Comparison of ENCODE assay signal across 38 mouse cellular contexts in the genomic region with DNA sequence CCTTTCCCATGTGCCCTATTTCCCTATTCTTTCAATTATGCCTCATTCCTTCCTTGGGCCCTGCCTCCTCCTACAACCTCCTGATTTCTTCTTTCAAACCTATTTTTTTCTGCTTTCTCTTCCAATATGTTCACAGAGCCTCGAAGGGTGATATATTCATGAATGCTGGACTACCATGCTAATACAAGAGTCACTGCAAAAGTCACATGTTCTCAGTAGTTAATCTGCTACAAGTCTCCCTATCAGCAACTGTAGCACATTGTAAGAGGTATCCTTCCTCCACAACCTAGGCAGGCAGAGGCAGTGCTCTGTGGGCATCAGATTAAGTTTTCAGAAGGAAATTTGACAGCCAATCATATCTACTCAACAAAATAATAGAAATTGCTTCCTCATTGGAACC. TPM values are rescaled to one million over a fixed set of nuclear protein-coding genes. Genes with fewer than 3 reads are reported as not detected.
"Had no signal": no experiment of that assay in that cellular context is flagged by ENCODE, and none has a peak within 500 bp of the region (broad histone marks: within the 10 kb centered on the region; RNA-seq: fewer than 3 reads in every experiment).

No protein-coding gene starts in this region.

- H3K4me2 ChIP-seq: embryonic facial prominence, embryonic 12.5 days; embryonic facial prominence, embryonic 13.5 days; embryonic facial prominence, embryonic 15.5 days; forebrain, embryonic 13.5 days; forebrain, embryonic 15.5 days had no signal

- H3K27me3 ChIP-seq: embryonic facial prominence, embryonic 12.5 days; embryonic facial prominence, embryonic 13.5 days; embryonic facial prominence, embryonic 15.5 days; forebrain, embryonic 13.5 days; forebrain, embryonic 15.5 days had no signal

- H3K4me1 ChIP-seq: forebrain, embryonic 13.5 days; forebrain, embryonic 15.5 days had no signal

- H3K27ac ChIP-seq: embryonic facial prominence, embryonic 10.5 days; embryonic facial prominence, embryonic 12.5 days; embryonic facial prominence, embryonic 13.5 days; embryonic facial prominence, embryonic 15.5 days; forebrain, embryonic 10.5 days; forebrain, embryonic 13.5 days; forebrain, embryonic 15.5 days; gastrocnemius, adult 2 months; heart, adult 2 months had no signal

- H3K4me3 ChIP-seq: embryonic facial prominence, embryonic 10.5 days; embryonic facial prominence, embryonic 12.5 days; embryonic facial prominence, embryonic 13.5 days; embryonic facial prominence, embryonic 15.5 days; erythroblast, embryonic 14.5 days; forebrain, embryonic 10.5 days; forebrain, embryonic 13.5 days; forebrain, embryonic 15.5 days; gastrocnemius, adult 2 months; heart, adult 2 months had no signal

- H3K36me3 ChIP-seq: embryonic facial prominence, embryonic 10.5 days; embryonic facial prominence, embryonic 12.5 days; embryonic facial prominence, embryonic 13.5 days; embryonic facial prominence, embryonic 15.5 days; forebrain, embryonic 10.5 days; forebrain, embryonic 15.5 days had no signal

- DNase-seq: cerebellum, adult 8-10 months; cerebellum, adult 9-10 months; cerebellum, adult 9-11 months; cerebellum, postnatal 10 days; cerebellum, postnatal 14 days; cerebellum, postnatal 25 days; cerebellum, postnatal 36 days; embryo, embryonic 11 days; forebrain, postnatal 0 days; gastrocnemius, adult 2 months; gastrocnemius, postnatal 10 days; gastrocnemius, postnatal 14 days; gastrocnemius, postnatal 25 days; gastrocnemius, postnatal 36 days; heart, adult 18-20 months; heart, adult 2 months had no signal

- ATAC-seq: forebrain, embryonic 13.5 days; forebrain, embryonic 14.5 days; forebrain, embryonic 15.5 days; forebrain, embryonic 16.5 days; forebrain, postnatal 0 days had no signal

- H3K9ac ChIP-seq: embryonic facial prominence, embryonic 12.5 days; embryonic facial prominence, embryonic 13.5 days; embryonic facial prominence, embryonic 15.5 days; forebrain, embryonic 13.5 days; forebrain, embryonic 15.5 days; forebrain, postnatal 0 days had no signal

- H3K9me3 ChIP-seq: embryonic facial prominence, embryonic 10.5 days; embryonic facial prominence, embryonic 12.5 days; embryonic facial prominence, embryonic 13.5 days; embryonic facial prominence, embryonic 15.5 days; forebrain, embryonic 10.5 days; forebrain, embryonic 13.5 days; forebrain, embryonic 15.5 days had no signal

RNA-seq across cellular contexts. Expression of a gene that starts 39.4 kb away (rescaled TPM):
- total RNA-seq: common myeloid progenitor, adult 5-6 weeks; forebrain, postnatal 0 days; gastrocnemius, adult 18-20 months; gastrocnemius, adult 2 months; gastrocnemius, adult 8-10 months; gastrocnemius, postnatal 10 days; gastrocnemius, postnatal 14 days; gastrocnemius, postnatal 25 days; gastrocnemius, postnatal 36 days; gastrocnemius, postnatal 4 days; granulocyte monocyte progenitor cell, adult 5-6 weeks; heart, adult 18-20 months; heart, adult 2 months; heart, adult 8-10 months had no signal
- polyA plus RNA-seq: cortical plate, adult 2 months; embryonic facial prominence, embryonic 10.5 days; embryonic facial prominence, embryonic 11.5 days; embryonic facial prominence, embryonic 12.5 days; embryonic facial prominence, embryonic 13.5 days; embryonic facial prominence, embryonic 14.5 days; embryonic facial prominence, embryonic 15.5 days; erythroblast, embryonic 14.5 days; forebrain, embryonic 10.5 days; forebrain, embryonic 11.5 days; forebrain, embryonic 13.5 days; forebrain, embryonic 14.5 days; forebrain, embryonic 15.5 days; forebrain, embryonic 16.5 days; forebrain, postnatal 0 days; frontal cortex, adult 2 months; gonadal fat pad, adult 2 months; heart, adult 2 months had no signal
